Mouse (Mus musculus): ENCODE measurements around the gene Gimap8. TPM values are rescaled to one million over a fixed set of nuclear protein-coding genes. Genes with fewer than 3 reads are reported as not detected.

The Gimap8 gene
- total and polyA plus RNA-seq, 3 experiments = not detected

DNA sequence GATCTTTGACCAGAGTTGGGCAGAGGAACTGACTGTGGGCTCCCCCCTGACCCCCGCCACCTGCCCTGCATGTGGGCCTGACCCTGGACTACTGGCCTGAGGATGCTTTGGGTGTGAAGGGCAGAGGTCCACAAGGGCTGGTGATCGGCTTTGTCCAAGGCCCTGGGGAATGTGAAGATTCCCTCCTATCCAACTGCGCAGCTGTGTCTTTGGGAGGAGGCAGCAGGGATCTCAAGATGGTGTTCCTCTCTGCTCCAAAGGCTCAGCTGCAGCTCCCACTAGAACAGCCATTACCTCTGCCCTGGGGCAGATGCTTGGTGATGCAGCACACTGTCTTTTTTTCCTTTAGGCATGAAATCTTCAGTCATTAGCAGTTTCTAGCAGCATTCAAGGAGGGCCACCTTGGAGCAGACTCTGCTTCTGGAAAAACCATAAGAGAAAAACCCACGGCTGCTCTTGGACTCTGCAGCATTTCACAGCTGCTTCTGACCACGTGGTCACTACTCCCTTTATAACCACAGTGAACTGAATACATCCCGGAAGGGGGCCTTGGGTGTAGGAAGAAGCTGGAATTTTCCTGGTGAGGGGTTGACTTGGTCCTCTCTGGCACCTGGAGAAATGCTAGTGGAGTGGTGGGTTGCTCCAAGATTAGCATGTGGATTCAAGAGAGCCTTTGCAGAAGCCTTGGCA is 9.1 kb upstream of the Gimap8 start:
- Histone ChIP-seq H3K4me3 (ENCODE audit: control insufficient read depth in 1 of 2, insufficient read depth in 1 of 2, low read depth in 2 of 2, low read length in 2 of 2) (no peak overlapping the region), H3K9me3 (replicated peaks; ENCODE audit: insufficient read depth, low read length) (no peaks in the 10 kb centered on the region), H3K36me3 (ENCODE audit: control insufficient read depth in 1 of 2, insufficient read depth in 2 of 2, low read length in 2 of 2) (no peaks in the 10 kb centered on the region), H3K27me3 (ENCODE audit: control insufficient read depth in 1 of 2, insufficient read depth in 2 of 2, low read length in 2 of 2) (no peaks in the 10 kb centered on the region), H3K4me1 (ENCODE audit: control insufficient read depth in 1 of 2, insufficient read depth in 2 of 2, low read length in 2 of 2) (no peaks in the 10 kb centered on the region), H3K9ac (ENCODE audit: control insufficient read depth, low read depth, low read length, poor library complexity, severe bottlenecking) (no peak overlapping the region), H3K79me2 (ENCODE audit: control insufficient read depth, insufficient read depth, low read length, poor library complexity) (no peaks in the 10 kb centered on the region), H3K27ac (ENCODE audit: control insufficient read depth, low read depth, low read length) (no peak overlapping the region)
- TF ChIP-seq USF2 (IDR thresholded peaks at IDR 0.05; ENCODE audit: borderline replicate concordance in 1 of 2, insufficient read depth in 1 of 2, low read depth in 1 of 2, low read length in 2 of 2) (no peak), POLR2AphosphoS5 (IDR thresholded peaks at IDR 0.05; ENCODE audit: borderline replicate concordance, low read depth, low read length) (no peak), ZC3H11A (IDR thresholded peaks at IDR 0.05; ENCODE audit: low read depth, low read length) (no peak), ELF1 (IDR thresholded peaks at IDR 0.05; ENCODE audit: low read depth, low read length) (no peak), CHD2 (IDR thresholded peaks at IDR 0.05; ENCODE audit: low read length) (no peak), SIN3A (IDR thresholded peaks at IDR 0.05; ENCODE audit: low read length) (no peak), BHLHE40 (IDR thresholded peaks at IDR 0.05; ENCODE audit: borderline replicate concordance, low read depth, low read length) (no peak)
- DNase-seq (ENCODE audit: low read depth, low spot score) = no peak

DNA sequence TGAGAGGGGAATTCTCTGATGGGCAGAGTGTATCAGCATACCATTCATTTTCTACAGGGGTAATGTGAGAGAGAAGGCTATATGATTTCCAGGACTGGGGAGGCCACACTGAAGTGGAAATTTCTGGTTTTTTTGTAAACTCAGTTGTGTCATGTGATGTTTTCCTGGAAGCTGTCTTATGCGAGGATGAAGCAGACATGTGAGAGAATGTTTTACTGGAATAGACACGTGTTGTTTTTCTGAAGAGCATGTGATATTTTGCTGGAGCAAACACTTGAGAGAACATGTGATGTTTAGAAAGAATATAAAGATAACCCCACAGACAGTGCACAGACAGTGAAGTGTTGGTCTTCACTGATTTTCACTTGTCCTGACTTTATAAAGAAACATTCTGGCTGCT is 8.5 kb upstream of the Gimap8 start:
- H3K9me3 ChIP-seq (replicated peaks; ENCODE audit: insufficient read depth, low read length) = no peaks in the 10 kb centered on the region
- H3K36me3 ChIP-seq (ENCODE audit: control insufficient read depth in 1 of 2, insufficient read depth in 2 of 2, low read length in 2 of 2) = no peaks in the 10 kb centered on the region
- H3K79me2 ChIP-seq (ENCODE audit: control insufficient read depth, insufficient read depth, low read length, poor library complexity) = no peaks in the 10 kb centered on the region
- H3K27ac ChIP-seq (ENCODE audit: control insufficient read depth, low read depth, low read length) = no peak overlapping the region
- TF ChIP-seq ELF1 (IDR thresholded peaks at IDR 0.05; ENCODE audit: low read depth, low read length) = no peak
- TF ChIP-seq USF2 (IDR thresholded peaks at IDR 0.05; ENCODE audit: borderline replicate concordance in 1 of 2, insufficient read depth in 1 of 2, low read depth in 1 of 2, low read length in 2 of 2) = no peak
- H3K4me3 ChIP-seq (ENCODE audit: control insufficient read depth in 1 of 2, insufficient read depth in 1 of 2, low read depth in 2 of 2, low read length in 2 of 2) = no peak overlapping the region
- H3K9ac ChIP-seq (ENCODE audit: control insufficient read depth, low read depth, low read length, poor library complexity, severe bottlenecking) = no peak overlapping the region
- no peaks in the 10 kb centered on the region for H3K27me3 ChIP-seq (ENCODE audit: control insufficient read depth in 1 of 2, insufficient read depth in 2 of 2, low read length in 2 of 2)
- H3K4me1 ChIP-seq (ENCODE audit: control insufficient read depth in 1 of 2, insufficient read depth in 2 of 2, low read length in 2 of 2) = no peaks in the 10 kb centered on the region
- DNase-seq (ENCODE audit: low read depth, low spot score) = no peak

DNA sequence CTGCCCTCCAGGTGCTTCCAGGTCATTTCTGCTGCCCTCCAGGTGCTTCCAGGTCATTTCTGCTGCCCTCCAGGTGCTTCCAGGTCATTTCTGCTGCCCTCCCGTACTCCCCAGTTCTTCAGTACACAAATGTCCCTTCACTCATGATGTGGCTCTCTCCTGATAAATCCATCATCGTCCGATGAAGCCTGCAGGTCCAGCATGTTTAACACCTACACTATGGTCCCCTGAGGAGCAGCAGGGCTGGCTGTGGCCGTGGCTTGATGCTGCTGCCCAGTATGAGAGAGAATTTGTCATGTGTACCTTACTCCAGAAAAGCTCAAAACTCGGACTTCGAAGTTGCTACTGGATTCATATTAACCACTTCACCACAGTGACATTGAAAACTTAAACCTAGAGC is 5.6 kb upstream of the Gimap8 start:
- Histone ChIP-seq H3K4me1 (ENCODE audit: control insufficient read depth in 1 of 2, insufficient read depth in 2 of 2, low read length in 2 of 2) (no peaks in the 10 kb centered on the region), H3K79me2 (ENCODE audit: control insufficient read depth, insufficient read depth, low read length, poor library complexity) (no peaks in the 10 kb centered on the region), H3K36me3 (ENCODE audit: control insufficient read depth in 1 of 2, insufficient read depth in 2 of 2, low read length in 2 of 2) (no peaks in the 10 kb centered on the region), H3K4me3 (ENCODE audit: control insufficient read depth in 1 of 2, insufficient read depth in 1 of 2, low read depth in 2 of 2, low read length in 2 of 2) (no peak overlapping the region), H3K27me3 (ENCODE audit: control insufficient read depth in 1 of 2, insufficient read depth in 2 of 2, low read length in 2 of 2) (no peaks in the 10 kb centered on the region), H3K9me3 (replicated peaks; ENCODE audit: insufficient read depth, low read length) (no peaks in the 10 kb centered on the region), H3K27ac (ENCODE audit: control insufficient read depth, low read depth, low read length) (no peak overlapping the region), H3K9ac (ENCODE audit: control insufficient read depth, low read depth, low read length, poor library complexity, severe bottlenecking) (no peak overlapping the region)
- no peak for DNase-seq (ENCODE audit: low read depth, low spot score)
- no peak for TF ChIP-seq UBTF (IDR thresholded peaks at IDR 0.05; ENCODE audit: borderline replicate concordance, insufficient read depth, low read depth, low read length)
- no peak for TF ChIP-seq RAD21 (IDR thresholded peaks at IDR 0.05; ENCODE audit: low read depth, low read length)
- no peak for TF ChIP-seq E2F4 (IDR thresholded peaks at IDR 0.05; ENCODE audit: borderline replicate concordance, low read depth, low read length)
- TF ChIP-seq SMC3 (IDR thresholded peaks at IDR 0.05; ENCODE audit: low read depth, low read length) = no peak
- TF ChIP-seq ETS1 (IDR thresholded peaks at IDR 0.05; ENCODE audit: low read depth, low read length) = no peak
- no peak for TF ChIP-seq CHD1 (IDR thresholded peaks at IDR 0.05; ENCODE audit: low read depth, low read length)
- TF ChIP-seq BHLHE40 (IDR thresholded peaks at IDR 0.05; ENCODE audit: borderline replicate concordance, low read depth, low read length) = no peak
